Mouse (Mus musculus) kidney, embryonic 16.5 days (tissue): ENCODE data around the gene Eif2a. TPM values are rescaled to one million over a fixed set of nuclear protein-coding genes. Genes with fewer than 3 reads are reported as not detected.
A peak's percentile ranks its signal among the peaks of the same experiment; 100 is the strongest.

Source experiments
- ATAC-seq: fragments of 200-750 bp; cut with Nextera tagmentation; 2 replicates; pipeline ENCODE4 v1.8.0; 2017; ENCODE audit warnings: moderate TSS enrichment; ENCODE audit not compliant: low FRiP score, low TSS enrichment
- H3K27ac ChIP-seq: fragments of 300-500 bp; sonication (generic); 2 replicates; pipeline ENCODE4 v1.5.1; 2014; ENCODE audit warnings: low read length
- H3K27me3 ChIP-seq: fragments of 300-500 bp; sonication (generic); 2 replicates; pipeline ENCODE4 v1.6.1; 2014; ENCODE audit warnings: low read length, control low read depth, mixed read lengths; ENCODE audit not compliant: insufficient read depth
- H3K36me3 ChIP-seq: fragments of 300-500 bp; sonication (generic); 2 replicates; pipeline ENCODE4 v1.6.1; 2014; ENCODE audit warnings: low read length, control low read depth, mixed read lengths; ENCODE audit not compliant: insufficient read depth
- H3K4me1 ChIP-seq: fragments of 300-500 bp; sonication (generic); 2 replicates; pipeline ENCODE4 v1.6.1; 2014; ENCODE audit warnings: low read length, control low read depth, mixed read lengths; ENCODE audit not compliant: insufficient read depth
- H3K4me2 ChIP-seq: fragments of 300-500 bp; sonication (generic); replicated peaks from 2 replicates; pipeline ENCODE4 v1.6.1; 2014; ENCODE audit warnings: low read depth, low read length
- H3K4me3 ChIP-seq: fragments of 300-500 bp; sonication (generic); 2 replicates; pipeline ENCODE4 v1.5.1; 2014; ENCODE audit warnings: mild to moderate bottlenecking, low read length
- H3K9ac ChIP-seq: fragments of 300-500 bp; sonication (generic); replicated peaks from 2 replicates; pipeline ENCODE4 v1.6.1; 2014; ENCODE audit warnings: low read length
- H3K9me3 ChIP-seq: fragments of 300-500 bp; sonication (generic); 2 replicates; pipeline ENCODE4 v1.6.1; 2016; ENCODE audit warnings: low read length, control low read depth
- WGBS: fragments of 180-500 bp; shearing (Covaris S2); extraction: QIAGEN DNeasy Blood & Tissue Kit; methylation state at CpG from one replicate; pipeline ENCODE4 v1.1.7; 2014; 5-methylcytosine and 5-hydroxymethylcytosine counted together
- polyA plus RNA-seq: library from polyadenylated mRNA; unstranded; fragments of >200 nt; fragmentation: Nextera tagmentation; extraction: Ambion mirVana; gene quantifications from 2 replicates; pipeline ENCODE4 v1.2.1, GENCODE M21; 2015

Gene Eif2a
- polyA plus RNA-seq, 1 experiment from 2014 or later, result 55.5 TPM

- Histone ChIP-seq H3K9me3 (no peaks in the 10 kb centered on the region), H3K27me3 (no peaks in the 10 kb centered on the region), H3K27ac (no peak overlapping the region), H3K4me1 (no peaks in the 10 kb centered on the region), H3K9ac (no peak overlapping the region), H3K4me3 (no peak overlapping the region), H3K4me2 (no peak overlapping the region), H3K36me3 (peaks cover 16% of the 10 kb centered on the region)
- ATAC-seq, result no peak
- WGBS, result 37% methylated on average over 2 of the region's 2 CpGs
Measured at GRCm38 (mm10) chr3:58559887-58560286, 34.3 kb downstream of the Eif2a start.

GRCm38 (mm10) chr3:58561437-58561836, 35.8 kb downstream of the Eif2a start:
- ATAC-seq, result no peak
- H3K27ac ChIP-seq, result no peak overlapping the region

GRCm38 (mm10) chr3:58570821-58571220, 45.2 kb downstream of the Eif2a start:
- Histone ChIP-seq H3K27ac (no peak overlapping the region), H3K4me2 (no peak overlapping the region), H3K4me1 (no peaks in the 10 kb centered on the region), H3K36me3 (no peaks in the 10 kb centered on the region), H3K9ac (no peak overlapping the region), H3K9me3 (peaks cover 2% of the 10 kb centered on the region; the same call in 1 of the 2 replicates), H3K27me3 (no peaks in the 10 kb centered on the region), H3K4me3 (no peak overlapping the region)
- no peak for ATAC-seq
- WGBS, result 73% methylated on average over 3 of the region's 3 CpGs

More at GRCm38 (mm10) chr3:58561437-58561836, 35.8 kb downstream of the Eif2a start:
- Histone ChIP-seq H3K9ac (no peak overlapping the region), H3K9me3 (no peaks in the 10 kb centered on the region), H3K4me1 (no peaks in the 10 kb centered on the region), H3K27me3 (no peaks in the 10 kb centered on the region), H3K4me3 (no peak overlapping the region), H3K36me3 (peaks cover 9% of the 10 kb centered on the region; the same call in 1 of the 2 replicates), H3K4me2 (no peak overlapping the region)
- 55% methylated on average over 2 of the region's 2 CpGs for WGBS

GRCm38 (mm10) chr3:58576137-58577066, 50.8 kb downstream of the Eif2a start, which contains the start of gene Selenot:
Gene Selenot (plus strand): TSS chr3:58576636.
- peak within 1 kb of the TSS; percentile 100 for H3K9ac ChIP-seq
- 1% methylated on average over 59 of the region's 59 CpGs for WGBS
- H3K4me2 ChIP-seq, result peak within 1 kb of the TSS; percentile 60
- H3K27ac ChIP-seq, result peak within 1 kb of the TSS; percentile 100
- ATAC-seq, result peak; percentile 95
- no peaks in the 10 kb centered on the region for H3K9me3 ChIP-seq
- peaks cover 12% of the 10 kb centered on the region; the same call in 1 of the 2 replicates for H3K36me3 ChIP-seq
- H3K27me3 ChIP-seq, result no peaks in the 10 kb centered on the region
- H3K4me1 ChIP-seq, result peaks cover 5% of the 10 kb centered on the region; the same call in 1 of the 2 replicates
- peak within 1 kb of the TSS; percentile 90 for H3K4me3 ChIP-seq

- Histone ChIP-seq H3K27ac (peak overlapping the region; percentile 100), H3K9ac (peak overlapping the region; percentile 100), H3K4me2 (peak overlapping the region; percentile 60), H3K36me3 (peaks cover 12% of the 10 kb centered on the region; the same call in 1 of the 2 replicates), H3K4me3 (peak overlapping the region; percentile 90), H3K27me3 (no peaks in the 10 kb centered on the region), H3K4me1 (peaks cover 10% of the 10 kb centered on the region; the same call in 1 of the 2 replicates), H3K9me3 (no peaks in the 10 kb centered on the region)
- ATAC-seq, result peak; percentile 86; the same call in 1 of the 2 replicates
- under 1% methylated on average over 35 of the region's 36 CpGs for WGBS
Measured at GRCm38 (mm10) chr3:58577067-58577503, 51.5 kb downstream of the Eif2a start.

- WGBS, result 11% methylated on average over 8 of the region's 8 CpGs
- peaks cover 10% of the 10 kb centered on the region; the same call in 1 of the 2 replicates for H3K4me1 ChIP-seq
- peak overlapping the region; percentile 100; the same call in 1 of the 2 replicates for H3K27ac ChIP-seq
- peak overlapping the region; percentile 90 for H3K4me3 ChIP-seq
- peak overlapping the region; percentile 60 for H3K4me2 ChIP-seq
- H3K9me3 ChIP-seq, result no peaks in the 10 kb centered on the region
- no peak for ATAC-seq
- peaks cover 12% of the 10 kb centered on the region; the same call in 1 of the 2 replicates for H3K36me3 ChIP-seq
- peak overlapping the region; percentile 38; the same call in 1 of the 2 replicates for H3K9ac ChIP-seq
- H3K27me3 ChIP-seq, result no peaks in the 10 kb centered on the region
Measured at GRCm38 (mm10) chr3:58577506-58578050, 52.0 kb downstream of the Eif2a start.

GRCm38 (mm10) chr3:58581530-58581929, 55.9 kb downstream of the Eif2a start:
- ATAC-seq, result no peak

GRCm38 (mm10) chr3:58582297-58582696, 56.7 kb downstream of the Eif2a start:
- no peak overlapping the region for H3K4me3 ChIP-seq
- no peak for ATAC-seq
- H3K27ac ChIP-seq, result no peak overlapping the region; the same call in 1 of the 2 replicates
- H3K27me3 ChIP-seq, result no peaks in the 10 kb centered on the region
- no peaks in the 10 kb centered on the region for H3K9me3 ChIP-seq
- H3K9ac ChIP-seq, result no peak overlapping the region
- H3K36me3 ChIP-seq, result peaks cover 22% of the 10 kb centered on the region
- H3K4me2 ChIP-seq, result no peak overlapping the region
- H3K4me1 ChIP-seq, result peaks cover 17% of the 10 kb centered on the region
- 74% methylated on average over 5 of the region's 5 CpGs for WGBS

More at GRCm38 (mm10) chr3:58581530-58581929, 55.9 kb downstream of the Eif2a start:
- Histone ChIP-seq H3K4me1 (peaks cover 17% of the 10 kb centered on the region), H3K27ac (no peak overlapping the region), H3K9me3 (no peaks in the 10 kb centered on the region), H3K4me2 (no peak overlapping the region), H3K4me3 (no peak overlapping the region), H3K27me3 (no peaks in the 10 kb centered on the region), H3K9ac (0 out of 2 replicates have a peak overlapping the region, but pooled peaks have one; percentile 16), H3K36me3 (peaks cover 21% of the 10 kb centered on the region)
- 83% methylated on average over 4 of the region's 4 CpGs for WGBS

- H3K4me3 ChIP-seq, result no peak overlapping the region
- H3K27ac ChIP-seq, result no peak overlapping the region; the same call in 1 of the 2 replicates
- H3K4me1 ChIP-seq, result peaks cover 17% of the 10 kb centered on the region
- H3K36me3 ChIP-seq, result peaks cover 28% of the 10 kb centered on the region
- no peak for ATAC-seq
- WGBS, result 78% methylated on average over 5 of the region's 5 CpGs
- no peaks in the 10 kb centered on the region for H3K27me3 ChIP-seq
- H3K9ac ChIP-seq, result no peak overlapping the region
- H3K4me2 ChIP-seq, result no peak overlapping the region
- H3K9me3 ChIP-seq, result no peaks in the 10 kb centered on the region
Measured at GRCm38 (mm10) chr3:58582788-58583426, 57.3 kb downstream of the Eif2a start.
